Mouse (Mus musculus) Muller cell, postnatal 12 days (primary cell): ENCODE measurements around the gene Bcas3.

Source experiments
- DNase-seq: peaks from one replicate; pipeline ENCODE4 v3.0.0-alpha.2; 2015; ENCODE audit errors: inconsistent ontology term

The Bcas3 gene

DNA sequence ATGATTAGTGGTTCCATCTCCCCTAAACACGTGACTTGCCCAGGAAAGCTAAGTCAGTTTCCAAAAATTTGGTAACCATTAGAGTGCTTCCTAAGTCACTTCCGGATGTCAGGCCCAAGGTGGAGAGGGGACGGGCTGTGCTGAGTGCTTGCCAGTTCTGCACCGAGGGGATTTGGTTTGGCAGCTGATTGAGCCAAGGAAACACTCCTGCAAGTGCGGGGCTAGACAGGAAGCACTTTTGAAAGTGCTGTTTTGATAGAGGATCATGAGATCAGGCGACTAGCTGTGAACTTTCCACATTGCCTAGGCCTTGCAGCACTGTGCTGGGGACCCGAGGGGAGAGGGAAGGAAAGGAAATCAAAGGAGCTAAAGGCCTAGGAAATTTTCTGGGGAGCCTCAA lies 262.5 kb downstream of the Bcas3 start:
- DNase-seq = no peak

DNA sequence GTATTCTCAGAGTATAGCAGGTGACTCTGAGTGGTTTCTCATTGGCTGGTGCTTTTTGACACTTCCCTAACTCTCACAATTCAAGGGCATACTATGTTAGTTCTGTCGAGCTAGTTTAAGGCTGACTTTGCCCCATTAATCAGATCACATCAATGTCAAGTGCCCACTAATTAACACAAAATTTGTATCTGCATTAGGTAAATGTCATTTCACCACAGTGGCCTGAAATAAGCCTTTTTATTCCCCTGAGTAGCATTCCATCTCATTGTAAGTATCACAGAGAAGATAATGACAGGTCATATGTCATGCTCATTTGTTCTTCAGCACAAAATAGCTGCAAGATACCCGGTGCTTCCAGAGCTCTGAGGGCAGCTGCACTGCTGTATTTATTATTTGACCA lies 268.5 kb downstream of the Bcas3 start:
- DNase-seq = peak; percentile 81

DNA sequence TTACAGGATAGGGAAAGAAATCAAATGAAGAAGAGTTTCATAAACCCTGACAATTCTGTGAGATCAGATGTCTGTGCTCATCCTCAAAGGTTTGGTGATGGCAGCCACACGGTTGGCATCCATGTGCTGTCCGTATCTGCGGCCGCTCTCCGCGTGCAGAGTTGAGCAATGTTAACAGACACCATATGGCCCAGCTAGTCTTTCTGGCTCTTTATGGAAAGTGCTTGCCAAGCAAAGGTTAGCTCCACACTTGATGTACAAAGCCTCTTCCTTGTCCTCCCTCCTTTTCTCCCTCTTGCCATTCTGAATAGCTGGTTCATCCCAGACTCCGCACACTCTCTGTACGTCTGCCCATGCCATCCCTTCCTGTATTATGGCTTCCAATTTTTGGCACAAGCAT lies 269.0 kb downstream of the Bcas3 start:
- no peak for DNase-seq

GRCm38 (mm10) chr11:85625206-85625605 lies 272.2 kb downstream of the Bcas3 start:
- DNase-seq = no peak

DNA sequence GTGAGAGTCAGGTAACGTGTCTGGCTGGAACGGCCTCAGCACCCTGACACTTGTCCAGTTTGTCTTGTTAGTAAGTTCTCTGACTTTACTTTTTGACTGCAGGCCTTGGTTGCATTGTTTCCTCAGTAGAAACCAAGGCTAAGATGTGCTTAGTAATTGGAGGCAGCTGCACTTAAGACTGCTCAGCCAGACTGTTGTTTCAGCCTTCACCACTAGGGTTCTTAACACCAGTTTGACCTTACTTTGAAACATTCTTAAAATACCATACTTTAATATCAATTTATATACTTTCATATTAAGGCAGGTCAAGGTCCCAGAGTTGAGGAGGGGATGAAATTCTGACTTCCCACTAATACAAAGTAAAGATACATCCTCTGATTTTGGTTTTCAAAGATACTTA lies 273.9 kb downstream of the Bcas3 start:
- no peak for DNase-seq

DNA sequence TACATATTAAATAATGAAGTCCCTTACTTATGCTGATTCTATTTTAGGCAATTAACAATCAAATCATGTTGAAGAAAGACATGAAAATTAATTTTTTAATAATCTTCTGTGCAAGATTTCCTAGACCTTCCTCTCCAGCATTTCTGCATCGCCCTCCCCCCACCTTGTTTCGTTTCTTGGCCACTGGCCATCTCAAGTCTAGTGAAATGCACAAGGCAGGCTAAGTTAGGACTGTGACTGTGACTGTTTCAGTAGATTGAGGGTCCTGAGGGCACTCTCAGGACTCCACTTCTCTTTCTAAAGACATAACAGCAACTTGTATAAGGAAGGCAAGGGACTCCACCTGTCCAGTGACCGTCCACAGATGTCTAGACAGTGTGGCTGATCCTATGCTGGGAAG lies 274.4 kb downstream of the Bcas3 start:
- DNase-seq = no peak

DNA sequence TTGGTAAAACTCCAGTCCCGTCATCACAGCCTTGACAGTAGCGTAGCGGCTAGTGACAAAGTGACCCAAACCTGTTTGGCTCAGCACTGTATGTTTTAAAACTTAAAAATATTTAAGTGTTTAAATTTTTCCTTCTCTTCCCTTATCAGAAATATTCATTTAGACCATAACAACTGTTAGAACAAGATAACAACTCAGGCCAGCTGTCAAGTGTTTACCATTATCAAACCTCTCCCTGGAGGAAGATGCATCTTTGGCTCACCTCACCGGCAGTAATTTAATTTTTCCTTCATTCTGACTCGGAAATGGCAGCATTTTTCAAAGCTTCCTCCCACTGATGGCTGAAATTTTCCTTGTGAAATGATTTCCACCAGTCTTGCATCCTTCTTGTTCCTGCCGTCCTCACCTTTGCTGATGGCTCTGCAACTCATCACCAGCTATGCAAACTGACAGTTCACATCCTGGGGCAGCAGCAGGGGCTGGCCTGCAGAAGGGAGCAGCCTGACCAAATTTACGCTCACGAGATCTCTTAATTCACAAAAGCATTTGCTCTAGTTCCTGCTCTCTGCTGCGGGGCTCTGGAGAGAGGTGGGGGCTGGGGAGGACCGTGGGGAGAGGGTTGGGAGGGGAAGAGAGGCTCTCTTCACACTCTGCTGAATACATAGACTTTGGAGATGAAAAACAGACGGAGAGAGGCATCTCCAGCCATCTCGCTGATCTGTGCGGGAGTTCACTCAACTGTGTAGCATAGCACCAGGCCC lies 275.5 kb downstream of the Bcas3 start:
- no peak for DNase-seq

DNA sequence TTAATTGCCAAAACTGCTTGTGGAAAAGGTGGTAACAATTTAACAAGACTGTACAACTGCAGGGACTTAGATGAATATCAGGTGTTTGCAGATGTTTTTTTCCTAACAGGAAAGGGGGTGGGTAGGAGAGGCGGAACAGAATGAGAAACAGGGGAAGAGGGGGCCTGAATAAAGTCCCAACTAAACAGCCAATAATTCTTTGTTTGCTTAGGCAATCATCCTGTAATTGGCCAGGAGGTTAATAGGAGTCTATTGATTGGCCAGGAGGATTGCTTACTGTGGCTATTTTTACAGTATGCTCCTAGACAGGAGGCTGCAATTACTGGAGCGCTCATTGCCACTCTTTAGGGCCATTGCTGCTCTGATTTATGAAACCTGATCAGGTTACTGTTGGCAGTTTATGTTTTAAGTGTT lies 279.6 kb downstream of the Bcas3 start:
- no peak for DNase-seq

GRCm38 (mm10) chr11:85638696-85639495 lies 285.9 kb downstream of the Bcas3 start:
- no peak for DNase-seq

DNA sequence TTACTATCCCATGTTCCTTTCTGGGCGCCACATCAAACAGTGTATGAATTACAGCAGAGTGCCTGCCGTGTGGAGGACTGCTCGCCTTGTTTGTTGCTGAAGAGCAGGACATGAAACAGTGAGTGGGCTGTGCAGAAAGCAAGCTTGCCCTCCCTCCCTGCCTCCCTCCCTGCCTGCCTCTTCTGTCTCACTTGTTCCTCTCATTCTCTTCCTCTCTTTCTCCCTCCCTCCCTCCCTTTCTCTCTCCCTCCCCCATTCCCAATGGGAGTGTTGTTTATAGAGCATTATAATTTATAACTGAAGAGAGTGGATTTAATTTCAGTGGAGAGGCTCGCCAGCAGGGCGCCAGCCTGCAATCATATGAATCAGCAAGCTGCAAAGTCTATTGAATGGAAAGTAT lies 287.7 kb downstream of the Bcas3 start:
- DNase-seq = peak; percentile 51

- no peak for DNase-seq
These were observed 288.5 kb downstream of the Bcas3 start for GRCm38 (mm10) chr11:85641486-85641885.

DNA sequence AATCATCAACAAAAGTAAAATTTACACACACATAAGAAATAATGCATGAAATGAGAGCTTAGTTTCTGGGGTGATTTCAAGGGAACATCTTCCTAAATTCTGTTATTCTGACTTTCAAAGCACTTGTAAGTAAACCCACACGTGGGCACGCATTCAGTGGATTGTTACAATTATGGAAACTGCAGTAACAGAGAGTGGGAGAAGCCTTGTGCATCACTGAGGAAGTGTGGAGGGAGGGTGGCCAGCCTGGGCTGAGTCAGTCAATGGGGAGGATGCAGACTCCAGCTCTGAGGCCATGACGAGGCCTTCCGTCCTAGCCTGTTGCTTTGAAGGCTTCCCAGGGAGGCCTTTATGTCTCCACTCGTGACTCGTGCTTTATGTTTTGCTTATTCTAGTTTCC lies 289.6 kb downstream of the Bcas3 start:
- no peak for DNase-seq

DNA sequence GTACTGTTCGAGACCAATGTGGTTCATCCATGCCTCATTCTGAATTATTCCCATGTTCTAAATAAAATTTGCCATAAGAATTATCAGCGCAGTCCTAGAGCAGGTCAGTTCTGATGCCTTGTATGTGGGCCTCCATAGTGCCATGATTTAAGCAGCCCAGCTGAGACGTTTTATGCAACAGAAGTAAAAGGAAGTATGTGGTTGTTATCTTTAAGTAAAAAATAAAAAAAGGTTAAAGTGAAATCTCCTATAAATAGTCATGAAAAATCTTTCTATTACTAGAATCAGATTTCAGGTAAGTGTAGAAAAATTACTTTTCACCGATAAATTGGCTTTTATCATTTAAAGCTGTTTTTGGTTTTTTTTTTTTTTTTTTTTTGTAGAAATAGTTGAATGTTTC lies 290.1 kb downstream of the Bcas3 start:
- DNase-seq = no peak

GRCm38 (mm10) chr11:85643479-85644000 lies 290.6 kb downstream of the Bcas3 start:
- DNase-seq = no peak

GRCm38 (mm10) chr11:85644027-85644747 lies 291.2 kb downstream of the Bcas3 start:
- DNase-seq = no peak

DNA sequence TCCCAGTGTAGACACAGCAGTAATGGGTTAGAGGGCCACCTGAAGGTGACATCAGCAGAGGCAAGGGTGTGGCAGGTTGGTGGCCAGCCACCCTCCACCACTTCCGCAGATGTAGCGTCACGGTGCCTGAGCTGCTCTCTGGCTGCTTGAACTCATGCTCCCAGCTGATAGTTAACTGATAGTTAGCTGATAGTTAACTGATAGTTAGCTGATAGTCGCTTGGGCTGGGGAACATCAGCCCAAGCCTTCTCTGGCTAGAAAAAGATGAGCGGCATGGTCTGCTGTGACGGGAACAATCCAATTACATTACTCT lies 291.7 kb downstream of the Bcas3 start:
- DNase-seq = no peak

- no peak for DNase-seq
These were observed 292.3 kb downstream of the Bcas3 start for GRCm38 (mm10) chr11:85645152-85645835.

- peak; percentile 28 for DNase-seq
These were observed 295.9 kb downstream of the Bcas3 start for GRCm38 (mm10) chr11:85648893-85649292.

DNA sequence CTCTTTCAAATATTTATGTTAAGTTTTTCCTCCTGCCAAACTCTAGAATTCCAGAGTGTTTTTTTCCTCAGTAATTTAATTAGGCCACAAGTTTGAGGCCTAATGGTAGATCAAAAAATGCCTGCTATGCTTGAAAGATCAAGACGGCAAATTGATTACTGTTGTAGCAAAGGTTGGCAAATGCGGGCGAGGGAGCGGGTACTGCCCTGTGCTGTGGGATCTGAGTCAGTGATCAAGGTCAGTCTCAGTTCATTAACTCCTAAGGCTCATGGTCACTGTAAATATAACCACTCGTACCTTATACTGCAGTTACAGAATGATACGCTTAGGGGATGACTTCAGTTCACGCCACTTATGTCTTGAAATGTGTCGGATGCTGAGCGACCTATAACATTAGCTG lies 296.4 kb downstream of the Bcas3 start:
- peak; percentile 69 for DNase-seq

- DNase-seq = no peak
These were observed 304.5 kb downstream of the Bcas3 start for GRCm38 (mm10) chr11:85657471-85657870.

GRCm38 (mm10) chr11:85660304-85660703 lies 307.3 kb downstream of the Bcas3 start:
- DNase-seq = no peak

DNA sequence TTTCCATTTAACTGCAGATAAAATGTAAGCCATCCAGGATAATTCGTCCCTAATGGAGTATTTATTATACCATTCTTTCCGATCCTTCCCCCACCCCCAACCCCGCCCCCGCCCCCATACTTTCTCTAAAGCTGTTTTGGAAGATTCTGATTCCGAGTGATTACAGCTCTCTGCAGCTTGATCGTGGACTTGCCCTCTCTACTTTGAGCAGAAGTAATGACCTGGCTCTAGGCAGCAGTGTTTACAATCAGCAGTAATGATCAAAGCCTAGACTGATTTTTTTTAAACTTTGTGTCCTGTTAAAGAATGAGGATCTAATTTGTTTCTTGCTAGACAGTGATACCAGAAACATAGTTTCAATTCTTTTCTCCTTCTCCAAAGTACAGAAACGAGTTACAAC lies 314.2 kb downstream of the Bcas3 start:
- DNase-seq = no peak
